Mouse (Mus musculus): ENCODE results near the gene Atp1b4. TPM values are rescaled to one million over a fixed set of nuclear protein-coding genes. Genes with fewer than 3 reads are reported as not detected.
"Not testable (repeated sequence)": the region's sequence is repeated elsewhere in the genome, so short reads cannot be mapped to it uniquely, and the experiment has no call there.

Gene Atp1b4
- total RNA-seq (2017) = not detected in 2 replicates

DNA sequence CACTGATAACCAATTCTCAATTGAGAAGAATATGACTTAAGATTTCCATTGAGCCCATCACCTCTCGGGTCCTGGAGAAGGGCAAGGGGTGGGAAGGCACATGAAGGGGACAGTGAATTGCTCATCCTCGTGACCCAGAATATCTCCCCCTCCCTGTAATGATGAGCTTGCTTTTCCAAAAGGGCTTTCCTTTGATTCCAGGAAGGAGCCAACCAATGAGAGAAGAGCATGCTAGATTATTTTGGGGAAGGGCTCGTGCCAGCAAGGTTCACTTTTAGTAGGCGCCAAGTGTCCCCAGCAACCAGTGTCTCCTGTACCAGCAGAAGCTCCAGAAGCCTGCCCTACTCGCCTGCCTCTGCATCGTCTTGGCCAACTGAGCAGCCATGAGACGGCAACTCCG, at the start of gene Atp1b4:
Atp1b4 (plus strand) TSS at position 301 of the 400 bp plus-strand sequence.
- no peak for ATAC-seq (replicated peaks; ENCODE audit: low read depth, poor library complexity, severe bottlenecking)

DNA sequence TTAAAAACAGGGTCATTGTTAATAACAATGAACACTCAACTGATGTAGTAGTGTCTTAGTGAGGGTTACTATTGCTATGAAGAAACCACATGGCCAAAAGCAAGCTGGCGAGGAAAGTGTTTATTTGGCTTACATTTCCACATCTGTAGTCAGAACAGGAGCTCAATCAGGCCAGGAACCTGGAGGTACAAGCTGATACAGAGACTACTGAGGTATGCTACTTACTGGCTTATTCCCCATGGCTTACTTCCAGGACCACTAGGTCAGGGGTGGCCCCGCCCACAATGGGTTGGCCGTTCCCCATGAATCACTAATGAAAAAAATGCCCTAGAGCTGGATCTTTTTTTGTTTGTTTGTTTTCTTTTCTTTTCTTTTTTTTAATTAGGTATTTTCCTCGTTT, 7.4 kb upstream of the Atp1b4 start:
- ATAC-seq (replicated peaks; ENCODE audit: low read depth, poor library complexity, severe bottlenecking) = no peak

DNA sequence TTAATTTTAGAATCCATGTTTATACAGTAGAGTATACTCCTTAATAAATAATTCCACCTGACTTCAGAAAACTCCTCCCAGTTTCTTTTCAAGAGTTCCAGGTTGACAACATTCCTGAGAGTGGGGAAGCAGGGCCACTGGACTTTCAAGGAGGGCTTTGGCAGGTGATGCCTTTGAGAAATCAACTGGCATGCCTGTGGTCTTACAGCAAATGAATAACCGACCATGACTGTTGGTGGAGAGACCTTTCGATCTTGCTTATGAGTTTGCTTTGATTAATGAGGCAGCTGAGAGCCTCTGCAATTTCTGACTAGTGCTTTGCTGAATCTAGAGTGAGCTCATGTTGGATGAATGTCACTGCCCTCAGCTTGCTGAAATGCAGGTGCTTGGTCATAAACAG, 4.9 kb upstream of the Atp1b4 start:
- ATAC-seq (replicated peaks; ENCODE audit: low read depth, poor library complexity, severe bottlenecking) = no peak

DNA sequence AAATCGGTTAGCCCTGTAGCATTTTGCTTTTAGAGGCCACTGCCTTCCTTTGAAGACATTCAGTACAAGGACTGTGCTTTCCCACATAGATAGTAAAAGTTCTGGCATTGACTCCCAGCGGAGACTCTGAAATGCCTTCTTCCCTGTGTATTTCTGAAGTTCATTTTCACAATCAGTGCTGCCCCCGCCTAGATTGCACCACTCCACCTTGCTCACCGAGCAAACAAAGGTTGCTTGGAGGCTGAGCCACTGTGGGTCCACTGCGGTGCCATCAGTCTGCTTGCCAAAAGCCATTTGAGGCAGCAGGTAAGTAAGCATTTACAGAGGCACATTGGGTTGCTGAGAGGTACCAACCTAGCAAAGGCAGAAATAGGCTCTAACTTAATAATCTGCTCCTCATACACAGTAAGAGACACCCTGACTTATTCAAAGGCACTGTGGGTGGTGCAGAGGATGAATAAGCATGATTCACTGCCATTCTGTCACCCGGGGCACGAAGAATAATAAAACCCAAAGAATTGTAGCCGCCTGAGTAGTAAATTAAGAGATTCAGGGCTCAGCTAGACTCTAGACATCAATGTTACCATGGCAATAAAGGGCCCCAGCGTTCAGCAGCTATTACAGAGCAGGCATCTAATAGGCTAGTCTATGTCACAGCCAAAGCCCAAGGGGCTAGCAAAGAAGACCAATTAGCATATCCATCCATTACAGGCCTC, 2.9 kb upstream of the Atp1b4 start:
- ATAC-seq (replicated peaks; ENCODE audit: low read depth, poor library complexity, severe bottlenecking) = no peak

DNA sequence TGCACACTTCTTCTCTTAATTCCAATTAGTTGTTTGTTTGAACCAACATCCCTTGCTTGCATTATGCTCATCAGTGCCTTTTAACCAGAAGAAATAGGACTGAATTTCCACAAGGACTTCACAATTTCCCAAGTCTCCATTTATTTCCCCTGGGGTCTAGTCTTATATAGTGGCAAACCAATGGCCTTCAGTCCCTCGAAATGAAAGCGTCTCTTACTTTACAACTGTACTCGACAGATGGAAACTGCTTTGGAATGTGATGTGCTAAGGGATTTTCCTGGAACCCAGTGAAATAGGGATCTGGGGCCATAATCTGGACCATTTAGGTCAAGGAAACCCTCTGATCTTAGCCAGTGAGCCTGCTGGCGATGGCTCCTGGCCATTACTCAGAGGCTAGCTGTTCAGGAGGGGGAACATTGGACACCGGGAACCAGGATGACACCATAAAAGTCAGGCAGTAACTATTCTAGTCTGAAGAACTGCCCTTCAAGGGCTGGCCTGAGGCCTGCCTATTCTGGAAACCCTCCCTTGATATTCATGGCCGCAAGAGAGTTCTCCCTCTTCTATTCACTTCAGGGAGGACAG, 2.3 kb upstream of the Atp1b4 start:
- ATAC-seq (replicated peaks; ENCODE audit: low read depth, poor library complexity, severe bottlenecking) = no peak

DNA sequence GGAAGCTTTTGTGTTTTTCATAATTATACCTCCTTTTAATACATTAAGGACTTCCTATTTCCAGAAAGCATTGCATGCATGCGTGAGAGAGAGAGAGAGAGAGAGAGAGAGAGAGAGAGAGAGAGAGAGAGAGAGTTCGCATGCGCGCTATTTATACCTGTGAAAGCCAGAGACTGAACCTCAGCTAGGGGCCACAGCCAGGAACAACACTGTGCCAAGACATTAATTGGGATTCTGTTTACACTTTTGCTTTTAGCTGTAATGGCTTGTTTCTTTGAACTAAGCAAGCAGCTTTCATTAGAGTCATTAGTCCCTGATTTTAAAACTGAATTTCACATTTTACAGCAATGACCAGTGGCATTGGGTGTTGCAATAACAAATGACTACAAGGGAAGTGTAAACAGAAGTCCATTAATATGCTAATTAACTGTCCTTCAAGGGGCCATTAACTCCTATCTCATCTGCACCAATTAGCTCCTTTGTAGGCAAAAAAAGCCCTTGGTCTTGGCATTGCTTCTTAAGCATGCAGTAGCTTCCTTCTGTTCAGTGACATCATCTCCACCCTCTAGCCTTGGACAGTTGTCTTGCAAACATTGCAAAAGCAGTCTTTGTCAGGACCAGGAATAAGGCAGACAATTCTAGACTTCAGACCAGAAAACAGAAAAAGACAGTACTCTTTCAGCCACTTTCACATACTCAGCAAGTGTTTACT, 14.9 kb downstream of the Atp1b4 start:
- no peak for ATAC-seq (replicated peaks; ENCODE audit: low read depth, poor library complexity, severe bottlenecking)

DNA sequence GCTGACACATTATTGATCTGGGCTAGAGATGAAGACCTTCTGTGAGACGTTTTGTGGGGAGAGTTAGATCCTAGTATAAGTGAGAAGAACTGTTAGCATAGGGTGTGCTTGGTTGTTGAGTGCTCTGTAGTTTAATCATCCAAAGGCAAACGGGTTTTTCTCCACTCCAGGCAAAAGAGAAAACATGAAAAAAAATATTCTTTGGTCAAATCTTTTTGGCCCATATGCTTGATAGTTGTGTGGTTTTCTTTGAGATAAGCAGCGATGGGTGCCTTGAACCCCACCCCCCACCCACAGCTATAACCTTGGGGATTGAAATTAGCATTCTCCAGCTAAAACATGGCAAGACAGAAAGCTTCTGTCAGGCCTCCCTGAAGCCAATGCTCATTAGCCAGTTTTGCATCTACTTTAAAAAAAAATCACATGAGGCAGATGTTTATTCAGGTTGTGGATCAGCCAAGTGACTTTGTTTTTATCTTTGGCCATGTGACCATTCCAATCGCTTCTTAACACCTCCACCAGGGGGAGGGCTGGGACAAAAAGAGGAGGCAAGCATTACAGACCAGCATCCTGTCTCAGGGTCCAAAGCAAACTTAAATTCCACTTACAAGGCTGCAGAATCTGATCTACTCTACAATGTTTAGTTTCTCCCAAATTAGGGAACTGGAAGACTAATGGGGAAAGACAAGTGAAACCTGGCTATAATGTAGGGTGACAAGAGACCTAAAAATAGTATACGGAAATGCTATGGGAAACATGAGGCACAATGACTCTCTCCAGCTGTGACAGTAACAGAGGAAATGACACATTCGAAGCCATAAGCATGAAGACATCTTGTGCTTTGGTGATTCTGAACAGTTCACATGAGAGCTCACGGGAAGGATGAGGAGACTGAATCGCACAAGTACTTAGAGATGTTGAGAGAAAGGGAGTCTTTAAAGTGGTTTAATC, 18.6 kb downstream of the Atp1b4 start:
- peak; percentile 90 for ATAC-seq (replicated peaks; ENCODE audit: low read depth, poor library complexity, severe bottlenecking)

DNA sequence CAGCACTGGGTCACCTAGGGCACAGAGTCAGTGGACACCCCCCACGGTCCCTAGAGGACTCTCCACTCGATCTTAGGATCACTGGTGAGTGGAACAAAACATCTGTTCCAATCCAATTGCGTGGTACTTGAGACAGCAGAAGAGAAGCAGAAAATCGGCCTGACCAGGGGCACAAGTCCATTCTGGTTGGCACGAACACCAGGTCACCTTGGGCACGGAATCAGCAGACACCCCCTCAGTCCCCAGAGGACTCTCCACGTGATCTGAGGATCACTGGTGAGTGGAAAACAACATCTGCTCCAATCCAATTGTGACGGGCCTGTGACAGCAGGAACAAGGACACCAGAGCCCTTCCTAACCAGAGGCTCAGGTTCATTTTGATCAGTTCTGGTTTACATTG, 46.0 kb downstream of the Atp1b4 start:
- no peak for ATAC-seq (replicated peaks; ENCODE audit: low read depth, poor library complexity, severe bottlenecking)

DNA sequence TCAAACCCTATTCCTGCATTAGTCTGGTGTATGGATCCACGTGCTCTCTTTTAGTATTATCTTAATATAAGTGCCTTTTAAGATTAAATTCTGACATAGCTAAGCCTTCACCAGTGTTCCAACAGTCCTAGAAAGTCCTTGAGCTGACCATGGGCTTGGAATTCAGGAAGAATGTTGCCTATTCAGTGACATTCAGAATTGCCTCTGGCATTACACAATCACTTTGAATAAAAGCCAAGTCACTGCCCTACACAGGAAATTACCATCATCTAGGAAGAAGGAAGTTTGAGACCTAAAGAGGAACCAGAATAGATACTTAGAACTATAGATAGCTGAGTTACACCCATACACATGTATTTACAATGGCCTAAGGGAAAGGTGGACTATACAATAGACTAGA, 48.6 kb downstream of the Atp1b4 start:
- not testable (repeated sequence) for ATAC-seq (replicated peaks; ENCODE audit: low read depth, poor library complexity, severe bottlenecking)

DNA sequence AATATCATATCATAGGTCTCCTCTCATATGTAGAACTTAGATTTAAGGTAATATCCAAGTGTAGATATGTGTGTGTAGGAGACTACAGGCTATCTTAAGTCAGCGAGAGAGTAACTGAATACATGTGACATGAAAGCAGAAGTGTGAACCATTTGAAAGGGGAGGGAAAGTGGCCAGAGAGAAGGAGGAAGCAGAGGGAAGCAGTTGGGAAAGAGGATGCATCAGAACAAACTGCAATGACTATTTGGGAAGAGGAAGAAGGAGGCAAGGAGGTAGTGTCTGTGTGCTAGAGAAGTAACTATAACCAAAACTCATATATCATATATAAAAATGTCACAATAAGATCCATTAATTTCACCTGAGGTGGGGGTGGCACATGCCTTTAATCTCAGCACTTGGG, 57.2 kb downstream of the Atp1b4 start:
- 0 out of 2 replicates have a peak, but pooled peaks have one; percentile 25 for ATAC-seq (replicated peaks; ENCODE audit: low read depth, poor library complexity, severe bottlenecking)

Other genes starting within 250 kb of the Atp1b4 start
- gene Rhox10, start 249.7 kb upstream of the Atp1b4 start, total RNA-seq (2017) = not detected in 2 replicates
- gene Rhox11, start 231.0 kb upstream of the Atp1b4 start, total RNA-seq (2017) = not detected in 2 replicates
- not detected in 2 replicates for gene Rhox12, start 205.3 kb upstream of the Atp1b4 start, total RNA-seq (2017)
- gene Rhox13, start 195.0 kb upstream of the Atp1b4 start, total RNA-seq (2017) = not detected in 2 replicates
- gene Zbtb33, start 126.4 kb upstream of the Atp1b4 start, total RNA-seq (2017) = 30.6 and 31.5 TPM in 2 replicates
- gene Tmem255a, start 63.7 kb upstream of the Atp1b4 start, total RNA-seq (2017) = not detected in 2 replicates
- gene Lamp2, start 140.3 kb downstream of the Atp1b4 start, total RNA-seq (2017) = 102 and 106 TPM in 2 replicates

Data from common myeloid progenitor, adult 5-6 weeks (primary cell).